In the genomic region with DNA sequence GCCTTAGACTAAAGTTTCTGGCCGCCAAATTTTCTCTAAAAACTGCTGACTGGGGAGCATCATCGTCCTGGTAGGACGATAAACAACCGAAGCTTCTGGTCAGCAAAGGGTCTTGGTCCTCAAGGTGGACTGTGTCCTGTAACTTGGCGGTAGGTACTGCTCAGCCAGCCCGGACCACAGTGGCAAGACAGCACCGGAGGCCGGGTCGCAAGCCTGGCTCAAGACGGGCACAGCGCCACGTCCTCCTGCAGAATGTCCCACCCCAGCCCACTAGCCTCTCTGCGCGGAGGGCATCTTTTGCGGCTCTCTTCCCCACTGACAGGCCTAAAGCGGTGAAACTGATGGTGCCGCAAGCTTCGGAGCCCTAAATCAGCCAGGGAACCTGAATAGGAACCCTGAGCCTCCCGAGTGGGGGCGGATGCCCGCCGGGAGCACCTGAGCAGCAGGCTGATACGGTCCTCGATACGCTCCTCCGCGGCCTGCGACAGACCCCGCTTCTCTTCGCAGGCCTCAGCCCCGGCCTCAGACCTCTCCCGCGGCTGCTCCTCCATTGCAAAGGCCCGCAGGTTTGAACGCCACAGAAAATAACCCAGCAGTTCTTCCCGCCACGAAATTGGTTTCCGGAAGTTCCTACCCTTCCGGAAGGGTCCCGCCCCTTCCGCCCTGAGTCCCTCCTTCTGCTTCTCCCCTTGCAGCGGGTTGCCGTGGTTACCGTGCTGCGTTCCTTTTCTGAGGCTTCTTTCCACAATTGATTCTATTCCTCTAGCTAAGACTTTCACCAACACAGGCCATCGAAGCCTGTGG, we compare ENCODE assay signal across 8 mouse cellular contexts. TPM values are rescaled to one million over a fixed set of nuclear protein-coding genes. Genes with fewer than 3 reads are reported as not detected.
A peak's percentile ranks its signal among the peaks of the same experiment; 100 is the strongest.
DNase-seq lines count a peak whose midpoint lies in the region; ATAC-seq and TF ChIP-seq lines count a peak whose summit lies in the region.

A gene (minus strand): TSS at position 648 of the 804 bp plus-strand sequence.

- H3K27ac ChIP-seq in brown adipose tissue, adult 24 weeks (replicated peaks; ENCODE audit: low read depth, low read length) = no peak within 1 kb of the TSS
- H3K27ac ChIP-seq in heart, embryonic 15.5 days = peak within 1 kb of the TSS; percentile 3; the same call in 1 of the 2 replicates
- peak within 1 kb of the TSS; percentile 71 for H3K27ac ChIP-seq in liver, embryonic 14.5 days
- no peak within 1 kb of the TSS for H3K27ac ChIP-seq in neural tube, embryonic 11.5 days (ENCODE audit: low read depth, low read length)
- H3K27ac ChIP-seq in stomach, postnatal 0 days (replicated peaks) = no peak within 1 kb of the TSS

- under 1% methylated on average over 46 of the region's 46 CpGs for WGBS in heart, embryonic 15.5 days
- under 1% methylated on average over 46 of the region's 46 CpGs for WGBS in liver, embryonic 14.5 days (ENCODE audit: insufficient replicate concordance)
- under 1% methylated on average over 46 of the region's 46 CpGs for WGBS in neural tube, embryonic 11.5 days
- under 1% methylated on average over 46 of the region's 46 CpGs for WGBS in stomach, postnatal 0 days

- no peaks in the 10 kb centered on the region for H3K27me3 ChIP-seq in heart, embryonic 15.5 days
- H3K27me3 ChIP-seq in liver, embryonic 14.5 days (ENCODE audit: control insufficient read depth, insufficient read depth, low read length) = no peaks in the 10 kb centered on the region
- no peaks in the 10 kb centered on the region for H3K27me3 ChIP-seq in neural tube, embryonic 11.5 days (ENCODE audit: control insufficient read depth, insufficient read depth, low read length)
- no peaks in the 10 kb centered on the region for H3K27me3 ChIP-seq in stomach, postnatal 0 days (ENCODE audit: control insufficient read depth, insufficient read depth, low read length)

- peak; percentile 87 for ATAC-seq in heart, embryonic 15.5 days (replicated peaks; ENCODE audit: insufficient number of reproducible peaks, insufficient read depth, low FRiP score, low read depth)
- peak; percentile 79 for ATAC-seq in liver, embryonic 14.5 days (ENCODE audit: insufficient read depth)
- ATAC-seq in neural tube, embryonic 11.5 days (ENCODE audit: insufficient read depth, low FRiP score, low TSS enrichment) = peak; percentile 91
- peak; percentile 87 for ATAC-seq in stomach, postnatal 0 days (ENCODE audit: low FRiP score, low TSS enrichment)

- H3K4me1 ChIP-seq in brown adipose tissue, adult 24 weeks (ENCODE audit: control insufficient read depth, insufficient read depth, insufficient read length, low read length) = no peaks in the 10 kb centered on the region; the same call in 1 of the 2 replicates
- H3K4me1 ChIP-seq in heart, embryonic 15.5 days (replicated peaks) = peaks cover 16% of the 10 kb centered on the region
- H3K4me1 ChIP-seq in liver, embryonic 14.5 days (replicated peaks; ENCODE audit: control insufficient read depth in 2 of 2, insufficient read depth in 2 of 2, low read length in 1 of 2) = peaks cover 40 to 45% of the 10 kb centered on the region in 2 experiments
- H3K4me1 ChIP-seq in neural tube, embryonic 11.5 days (ENCODE audit: control insufficient read depth, insufficient read depth, low read length) = peaks cover 4% of the 10 kb centered on the region; the same call in 1 of the 2 replicates
- H3K4me1 ChIP-seq in stomach, postnatal 0 days (replicated peaks; ENCODE audit: control insufficient read depth, insufficient read depth) = 0 out of 2 replicates have a peak, but pooled peaks cover 4% of the 10 kb centered on the region

- no peak for TF ChIP-seq CTCF in liver, embryonic 14.5 days (IDR thresholded peaks at IDR 0.05; ENCODE audit: low read depth)
- no peak for TF ChIP-seq CTCF in stomach, postnatal 0 days (IDR thresholded peaks at IDR 0.05; ENCODE audit: low read depth)

- no peak for TF ChIP-seq EP300 in liver, embryonic 14.5 days (IDR thresholded peaks at IDR 0.05; ENCODE audit: low read depth)
- TF ChIP-seq EP300 in stomach, postnatal 0 days (optimal IDR thresholded peaks at IDR 0.05) = no peak

- H3K4me2 ChIP-seq in heart, embryonic 15.5 days = peak within 1 kb of the TSS; percentile 82
- peak within 1 kb of the TSS; percentile 83 for H3K4me2 ChIP-seq in liver, embryonic 14.5 days (ENCODE audit: low read depth)
- H3K4me2 ChIP-seq in neural tube, embryonic 11.5 days (ENCODE audit: low read depth) = peak within 1 kb of the TSS; percentile 90
- H3K4me2 ChIP-seq in stomach, postnatal 0 days (replicated peaks; ENCODE audit: low read depth) = peak within 1 kb of the TSS; percentile 97

- peak; percentile 93 for DNase-seq in CD4-positive, CD25-positive, alpha-beta regulatory T cell, adult 2 months (ENCODE audit: low read depth, low spot score)
- DNase-seq in fibroblast of lung, adult 2 months (ENCODE audit: low read depth) = peak; percentile 61
- peak; percentile 91 to 92 for DNase-seq in kidney, postnatal 25 days
- DNase-seq in liver, embryonic 14.5 days (ENCODE audit: low read depth in 3 of 3, low spot score in 3 of 3) = peak; percentile 82 to 85 (median 84)
- peak; percentile 88 for DNase-seq in neural tube, embryonic 11.5 days (ENCODE audit: low spot score)
- peak; percentile 85 for DNase-seq in stomach, postnatal 0 days (ENCODE audit: low spot score)

- H3K9ac ChIP-seq in heart, embryonic 15.5 days = peak within 1 kb of the TSS; percentile 65
- peak within 1 kb of the TSS; percentile 70 for H3K9ac ChIP-seq in liver, embryonic 14.5 days (replicated peaks)
- peak within 1 kb of the TSS; percentile 75 for H3K9ac ChIP-seq in neural tube, embryonic 11.5 days (ENCODE audit: low read length)
- H3K9ac ChIP-seq in stomach, postnatal 0 days (ENCODE audit: low read length) = peak within 1 kb of the TSS; percentile 70

- H3K4me3 ChIP-seq in brown adipose tissue, adult 24 weeks (ENCODE audit: insufficient read depth, low read depth, low read length) = peak within 1 kb of the TSS; percentile 65
- H3K4me3 ChIP-seq in heart, embryonic 15.5 days = peak within 1 kb of the TSS; percentile 83
- H3K4me3 ChIP-seq in liver, embryonic 14.5 days (ENCODE audit: insufficient read depth in 1 of 2, low read depth in 2 of 2, low read length in 2 of 2) = peak within 1 kb of the TSS; percentile 68 to 80
- H3K4me3 ChIP-seq in neural tube, embryonic 11.5 days (ENCODE audit: low read depth, low read length) = peak within 1 kb of the TSS; percentile 86
- H3K4me3 ChIP-seq in stomach, postnatal 0 days (ENCODE audit: low read depth, low read length) = peak within 1 kb of the TSS; percentile 69

- H3K36me3 ChIP-seq in heart, embryonic 15.5 days = peaks cover 18% of the 10 kb centered on the region; the same call in 1 of the 2 replicates
- peaks cover 46% of the 10 kb centered on the region for H3K36me3 ChIP-seq in liver, embryonic 14.5 days (replicated peaks; ENCODE audit: control insufficient read depth, insufficient read depth, low read depth)
- peaks cover 2% of the 10 kb centered on the region; the same call in 1 of the 2 replicates for H3K36me3 ChIP-seq in neural tube, embryonic 11.5 days (ENCODE audit: control insufficient read depth, insufficient read depth, low read length)
- H3K36me3 ChIP-seq in stomach, postnatal 0 days (ENCODE audit: control insufficient read depth, insufficient read depth, low read length) = peaks cover 2% of the 10 kb centered on the region; the same call in 1 of the 2 replicates

- H3K9me3 ChIP-seq in heart, embryonic 15.5 days (replicated peaks) = no peaks in the 10 kb centered on the region
- H3K9me3 ChIP-seq in liver, embryonic 14.5 days (ENCODE audit: control insufficient read depth, low read length) = no peaks in the 10 kb centered on the region
- H3K9me3 ChIP-seq in neural tube, embryonic 11.5 days (ENCODE audit: control insufficient read depth, low read length) = no peaks in the 10 kb centered on the region
- no peaks in the 10 kb centered on the region for H3K9me3 ChIP-seq in stomach, postnatal 0 days (ENCODE audit: control insufficient read depth, low read length)

RNA-seq across cellular contexts. Expression of the gene that starts here (rescaled TPM):
- polyA plus RNA-seq in brown adipose tissue, adult 24 weeks (2012; ENCODE audit: insufficient read depth, insufficient read length, missing spikeins) = not detected in 2 replicates
- 14.0 and 15.6 TPM in 2 replicates for polyA plus RNA-seq in heart, embryonic 15.5 days (2015; fragmentation: Nextera tagmentation; extraction: Ambion mirVana)
- polyA plus RNA-seq in liver, embryonic 14.5 days (2012; rRNA removed) = 13.9 and 26.6 TPM in 2 replicates
- 40.2 and 40.3 TPM in 2 replicates for polyA plus RNA-seq in liver, embryonic 14.5 days (2014; fragmentation: Nextera tagmentation; extraction: Ambion mirVana)
- polyA plus RNA-seq in neural tube, embryonic 11.5 days (2014; fragmentation: Nextera tagmentation; extraction: Ambion mirVana) = 44.0 and 48.3 TPM in 2 replicates
- 10.3 and 11.5 TPM in 2 replicates for polyA plus RNA-seq in stomach, postnatal 0 days (2015; fragmentation: Nextera tagmentation; extraction: Ambion mirVana)

Comparison
In these comparisons a context has a peak if more than half of its experiments do, and no peak if none do; other contexts are left out.
1. H3K27ac ChIP-seq: peak in heart, embryonic 15.5 days (single experiment) and liver, embryonic 14.5 days (single experiment); none in brown adipose tissue, adult 24 weeks (single experiment), neural tube, embryonic 11.5 days (single experiment) and stomach, postnatal 0 days (single experiment).
2. Peak in every context shown above with its lines, with median percentiles within 50 percentile points of each other: DNase-seq, H3K4me3 ChIP-seq, ATAC-seq, H3K4me2 ChIP-seq and H3K9ac ChIP-seq.